Mouse (Mus musculus) lung, postnatal 0 days (tissue): ENCODE data around the gene Pik3r4. TPM values are rescaled to one million over a fixed set of nuclear protein-coding genes. Genes with fewer than 3 reads are reported as not detected.

Source experiments
- ATAC-seq: fragments of 200-750 bp; cut with Nextera tagmentation; 2 replicates; pipeline ENCODE4 v1.8.0; 2017; ENCODE audit warnings: moderate library complexity
- DNase-seq: peaks from one replicate; pipeline ENCODE4 v3.0.0-alpha.2; 2016; ENCODE audit warnings: low spot score
- H3K27ac ChIP-seq: fragments of 300-500 bp; sonication (generic); 2 replicates; pipeline ENCODE4 v1.5.1; 2014; ENCODE audit warnings: antibody characterized with exemption, mild to moderate bottlenecking, low read length, mixed read lengths
- H3K27me3 ChIP-seq: fragments of 300-500 bp; sonication (generic); replicated peaks from 2 replicates; pipeline ENCODE4 v1.6.1; 2014; ENCODE audit warnings: low read length, mixed read lengths; ENCODE audit not compliant: insufficient read depth
- H3K36me3 ChIP-seq: fragments of 300-500 bp; sonication (generic); 2 replicates; pipeline ENCODE4 v1.6.1; 2014; ENCODE audit warnings: low read length, mixed read lengths; ENCODE audit not compliant: insufficient read depth
- H3K4me1 ChIP-seq: fragments of 300-500 bp; sonication (generic); 2 replicates; pipeline ENCODE4 v1.6.1; 2014; ENCODE audit warnings: antibody characterized with exemption, low read depth, low read length, mixed read lengths; ENCODE audit not compliant: insufficient read depth
- H3K4me2 ChIP-seq: fragments of 300-500 bp; sonication (generic); replicated peaks from 2 replicates; pipeline ENCODE4 v1.6.1; 2014; ENCODE audit warnings: low read depth, mild to moderate bottlenecking, low read length, moderate library complexity, mixed read lengths
- H3K4me3 ChIP-seq: fragments of 300-500 bp; sonication (generic); 2 replicates; pipeline ENCODE4 v1.5.1; 2014; ENCODE audit warnings: low read depth, low read length
- H3K9ac ChIP-seq: fragments of 300-500 bp; sonication (generic); replicated peaks from 2 replicates; pipeline ENCODE4 v1.6.1; 2014; ENCODE audit warnings: low read depth, mild to moderate bottlenecking
- H3K9me3 ChIP-seq: fragments of 300-500 bp; sonication (generic); 2 replicates; pipeline ENCODE4 v1.6.1; 2016; ENCODE audit warnings: low read length, mixed read lengths
- CTCF ChIP-seq: IDR thresholded peaks from 2 replicates; pipeline ENCODE4 v1.5.1; 2016; ENCODE audit warnings: antibody characterized with exemption, mild to moderate bottlenecking
- EP300 ChIP-seq: IDR thresholded peaks from 2 replicates; pipeline ENCODE4 v1.6.1; 2016; ENCODE audit warnings: antibody characterized with exemption, mild to moderate bottlenecking, control low read depth
- WGBS: fragments of 180-500 bp; shearing (Covaris S2); extraction: QIAGEN DNeasy Blood & Tissue Kit; methylation state at CpG from one replicate; pipeline ENCODE4 v1.1.7; 2014; 5-methylcytosine and 5-hydroxymethylcytosine counted together
- polyA plus RNA-seq: library from polyadenylated mRNA; unstranded; fragments of >200 nt; fragmentation: Nextera tagmentation; extraction: Ambion mirVana; gene quantifications from 2 replicates; pipeline ENCODE4 v1.2.1, GENCODE M21; 2015

The Pik3r4 gene
- polyA plus RNA-seq, 1 experiment from 2014 or later, result 17.6 TPM

GRCm38 (mm10) chr9:105693056-105693455 is 50.3 kb downstream of the Pik3r4 start:
- Histone ChIP-seq H3K27me3 (no peaks in the 10 kb centered on the region), H3K4me2 (no peak overlapping the region), H3K4me3 (no peak overlapping the region), H3K36me3 (no peaks in the 10 kb centered on the region), H3K9ac (no peak overlapping the region), H3K27ac (no peak overlapping the region), H3K9me3 (no peaks in the 10 kb centered on the region), H3K4me1 (no peaks in the 10 kb centered on the region)
- 54% methylated on average over 9 of the region's 9 CpGs for WGBS
- no peak for TF ChIP-seq EP300
- TF ChIP-seq CTCF, result no peak
- DNase-seq (no peak), ATAC-seq (no peak)

- no peak overlapping the region for H3K9ac ChIP-seq
- H3K4me1 ChIP-seq, result no peaks in the 10 kb centered on the region
- peak; percentile 46 for ATAC-seq
- no peak overlapping the region for H3K27ac ChIP-seq
- no peaks in the 10 kb centered on the region for H3K9me3 ChIP-seq
- 1% methylated on average over 5 of the region's 5 CpGs for WGBS
- H3K4me2 ChIP-seq, result no peak overlapping the region
- TF ChIP-seq CTCF, result peak; percentile 96
- no peak for TF ChIP-seq EP300
- DNase-seq, result peak; percentile 93
- H3K4me3 ChIP-seq, result no peak overlapping the region
- no peaks in the 10 kb centered on the region for H3K27me3 ChIP-seq
- no peaks in the 10 kb centered on the region for H3K36me3 ChIP-seq
Observed at GRCm38 (mm10) chr9:105693854-105694253, 51.1 kb downstream of the Pik3r4 start.

GRCm38 (mm10) chr9:105696818-105697564 is 54.2 kb downstream of the Pik3r4 start:
- peak; percentile 28 for DNase-seq
- Histone ChIP-seq H3K4me2 (no peak overlapping the region), H3K27me3 (no peaks in the 10 kb centered on the region), H3K9me3 (no peaks in the 10 kb centered on the region), H3K4me3 (no peak overlapping the region), H3K4me1 (no peaks in the 10 kb centered on the region), H3K27ac (no peak overlapping the region), H3K9ac (no peak overlapping the region), H3K36me3 (no peaks in the 10 kb centered on the region)
- ATAC-seq, result no peak
- TF ChIP-seq EP300 (no peak), CTCF (no peak)
- 73% methylated on average over 7 of the region's 7 CpGs for WGBS

- H3K9ac ChIP-seq, result no peak overlapping the region
- no peaks in the 10 kb centered on the region for H3K9me3 ChIP-seq
- no peaks in the 10 kb centered on the region for H3K27me3 ChIP-seq
- WGBS, result 41% methylated on average over 9 of the region's 9 CpGs
- DNase-seq (peak; percentile 70), ATAC-seq (peak; percentile 56)
- H3K4me1 ChIP-seq, result no peaks in the 10 kb centered on the region
- no peak overlapping the region for H3K27ac ChIP-seq
- H3K4me3 ChIP-seq, result no peak overlapping the region
- TF ChIP-seq CTCF, result no peak
- no peak for TF ChIP-seq EP300
- no peak overlapping the region for H3K4me2 ChIP-seq
- no peaks in the 10 kb centered on the region for H3K36me3 ChIP-seq
Observed at GRCm38 (mm10) chr9:105697764-105698396, 55.1 kb downstream of the Pik3r4 start.

- no peak for TF ChIP-seq CTCF
- TF ChIP-seq EP300, result no peak
- no peak for DNase-seq
- 63% methylated on average over 6 of the region's 6 CpGs for WGBS
Observed at GRCm38 (mm10) chr9:105700702-105701101, 57.9 kb downstream of the Pik3r4 start.

GRCm38 (mm10) chr9:105701966-105702365 is 59.2 kb downstream of the Pik3r4 start:
- DNase-seq, result no peak
- WGBS, result 54% methylated on average over 9 of the region's 9 CpGs

More at GRCm38 (mm10) chr9:105700702-105701101, 57.9 kb downstream of the Pik3r4 start:
- Histone ChIP-seq H3K4me2 (no peak overlapping the region), H3K36me3 (no peaks in the 10 kb centered on the region), H3K4me3 (no peak overlapping the region), H3K27me3 (no peaks in the 10 kb centered on the region), H3K9me3 (no peaks in the 10 kb centered on the region), H3K9ac (no peak overlapping the region), H3K27ac (no peak overlapping the region), H3K4me1 (no peaks in the 10 kb centered on the region)
- no peak for ATAC-seq

More at GRCm38 (mm10) chr9:105701966-105702365, 59.2 kb downstream of the Pik3r4 start:
- H3K9me3 ChIP-seq, result no peaks in the 10 kb centered on the region
- H3K36me3 ChIP-seq, result no peaks in the 10 kb centered on the region
- no peaks in the 10 kb centered on the region for H3K4me1 ChIP-seq
- no peak overlapping the region for H3K4me3 ChIP-seq
- no peak overlapping the region for H3K27ac ChIP-seq
- H3K4me2 ChIP-seq, result no peak overlapping the region
- no peak for ATAC-seq
- H3K9ac ChIP-seq, result no peak overlapping the region
- no peak for TF ChIP-seq EP300
- TF ChIP-seq CTCF, result no peak
- H3K27me3 ChIP-seq, result no peaks in the 10 kb centered on the region
